Comparison of ENCODE assay signal across 11 mouse cellular contexts in genomic region chr12:5319359-5319973, GRCm38 (mm10). TPM values are rescaled to one million over a fixed set of nuclear protein-coding genes. Genes with fewer than 3 reads are reported as not detected.
DNase-seq lines count a peak whose midpoint lies in the region; ATAC-seq and TF ChIP-seq lines count a peak whose summit lies in the region.
"Had no signal": no experiment of that assay in that cellular context is flagged by ENCODE, and none has a peak within 500 bp of the region (broad histone marks: within the 10 kb centered on the region; RNA-seq: fewer than 3 reads in every experiment).

No protein-coding gene starts in this region.

- TF ChIP-seq CTCF in kidney, adult 2 months (conservative IDR thresholded peaks at IDR 0.05; ENCODE audit: insufficient read depth, insufficient read length, low read depth, low read length): no peak
- TF ChIP-seq CTCF in brain, embryonic 14.5 days (IDR thresholded peaks at IDR 0.05; ENCODE audit: borderline replicate concordance, extremely low read depth, insufficient read depth, insufficient read length): no peak
- TF ChIP-seq CTCF in hindbrain, postnatal 0 days (IDR thresholded peaks at IDR 0.05; ENCODE audit: low read depth): no peak

- no peaks in the 10 kb centered on the region for H3K9me3 ChIP-seq in kidney, embryonic 15.5 days (replicated peaks)
- H3K9me3 ChIP-seq in hindbrain, postnatal 0 days (ENCODE audit: low read length): no peaks in the 10 kb centered on the region

- WGBS in kidney, embryonic 15.5 days: 17% methylated on average over 12 of the region's 12 CpGs
- 38% methylated on average over 12 of the region's 12 CpGs for WGBS in kidney, adult 2 months
- WGBS in hindbrain, postnatal 0 days: 26% methylated on average over 12 of the region's 12 CpGs

- no peak for DNase-seq in kidney, adult 2 months
- DNase-seq in brain, embryonic 14.5 days (ENCODE audit: low read depth): peak; percentile 60
- DNase-seq in embryo, embryonic 11 days: peak; percentile 70
- peak; percentile 16 for DNase-seq in hindbrain, postnatal 0 days (ENCODE audit: low spot score)
- DNase-seq in testis, postnatal 10 days (ENCODE audit: low spot score): no peak
- no peak for DNase-seq in layer of hippocampus, adult 18-20 months (ENCODE audit: low spot score in 2 of 2)
- DNase-seq: adrenal gland, postnatal 10 days; lung, adult 18-20 months had no signal

- H3K27ac ChIP-seq in kidney, embryonic 15.5 days: no peak overlapping the region
- H3K27ac ChIP-seq in kidney, adult 2 months (ENCODE audit: insufficient read depth, low read depth, low read length): no peak overlapping the region
- H3K27ac ChIP-seq in hindbrain, postnatal 0 days: no peak overlapping the region; the same call in 1 of the 2 replicates

- H3K4me1 ChIP-seq in kidney, embryonic 15.5 days: peaks cover 9% of the 10 kb centered on the region
- H3K4me1 ChIP-seq in kidney, adult 2 months (ENCODE audit: control insufficient read depth, insufficient read depth, low read length): no peaks in the 10 kb centered on the region
- H3K4me1 ChIP-seq in hindbrain, postnatal 0 days (ENCODE audit: insufficient read depth, low read length): 0 out of 2 replicates have a peak, but pooled peaks cover 8% of the 10 kb centered on the region

- H3K27me3 ChIP-seq in kidney, embryonic 15.5 days: no peaks in the 10 kb centered on the region
- no peaks in the 10 kb centered on the region for H3K27me3 ChIP-seq in kidney, adult 2 months (replicated peaks; ENCODE audit: control insufficient read depth, insufficient read depth, low read length)
- no peaks in the 10 kb centered on the region for H3K27me3 ChIP-seq in hindbrain, postnatal 0 days (ENCODE audit: insufficient read depth, low read length)

- H3K4me2 ChIP-seq in kidney, embryonic 15.5 days: no peak overlapping the region
- H3K4me2 ChIP-seq in hindbrain, postnatal 0 days (ENCODE audit: low read depth, low read length): no peak overlapping the region
- H3K4me2 ChIP-seq: heart, embryonic 11.5 days had no signal

- TF ChIP-seq POLR2A in kidney, adult 2 months (IDR thresholded peaks at IDR 0.05; ENCODE audit: low read depth, low read length): no peak
- no peak for TF ChIP-seq POLR2A in brain, embryonic 14.5 days (IDR thresholded peaks at IDR 0.05; ENCODE audit: borderline replicate concordance, extremely low read depth, insufficient read depth, insufficient read length, poor library complexity, severe bottlenecking)

- no peak overlapping the region for H3K9ac ChIP-seq in kidney, embryonic 15.5 days
- no peak overlapping the region for H3K9ac ChIP-seq in hindbrain, postnatal 0 days (replicated peaks; ENCODE audit: low read length)

- H3K36me3 ChIP-seq in kidney, embryonic 15.5 days: no peaks in the 10 kb centered on the region
- no peaks in the 10 kb centered on the region for H3K36me3 ChIP-seq in kidney, adult 2 months (ENCODE audit: control insufficient read depth, insufficient read depth, low read length)
- no peaks in the 10 kb centered on the region for H3K36me3 ChIP-seq in hindbrain, postnatal 0 days (ENCODE audit: insufficient read depth, low read length)

- ATAC-seq in kidney, embryonic 15.5 days (replicated peaks; ENCODE audit: low FRiP score): peak; percentile 77
- no peak; the same call in 1 of the 2 replicates for ATAC-seq in hindbrain, postnatal 0 days

- no peak overlapping the region for H3K4me3 ChIP-seq in kidney, embryonic 15.5 days (replicated peaks)
- H3K4me3 ChIP-seq in kidney, adult 2 months (ENCODE audit: insufficient read depth, low read depth, low read length): no peak overlapping the region
- no peak overlapping the region for H3K4me3 ChIP-seq in hindbrain, postnatal 0 days (ENCODE audit: low read length)

RNA-seq across cellular contexts. Expression of gene Klhl29, which starts 56.0 kb away (rescaled TPM):
- 0.64 and 0.80 TPM in 2 replicates for polyA plus RNA-seq in kidney, embryonic 15.5 days (2015; fragmentation: Nextera tagmentation; extraction: Ambion mirVana)
- 2.4 and 3.1 TPM in 2 replicates for polyA plus RNA-seq in kidney, adult 2 months (2012; rRNA removed)
- 35.0 and 36.1 TPM in 2 replicates for polyA plus RNA-seq in brain, embryonic 14.5 days (2012; rRNA removed)
- 11.2 and 16.7 TPM in 2 replicates for total RNA-seq in hindbrain, postnatal 0 days (2014; rRNA removed)
- 2.8 and 3.0 TPM in 2 replicates for polyA plus RNA-seq in hindbrain, postnatal 0 days (2015; fragmentation: Nextera tagmentation; extraction: Ambion mirVana)
- total RNA-seq in layer of hippocampus, adult 18-20 months (2021): 10 to 100 TPM; 40.8 to 44.5 TPM
- total RNA-seq: megakaryocyte-erythroid progenitor cell, adult 5-6 weeks had no signal

Comparison
In these comparisons a context has a peak if more than half of its experiments do, and no peak if none do; other contexts are left out.
1. DNase-seq: peak in brain, embryonic 14.5 days (single experiment), embryo, embryonic 11 days (single experiment) and hindbrain, postnatal 0 days (single experiment); none in kidney, adult 2 months (single experiment), testis, postnatal 10 days (single experiment) and layer of hippocampus, adult 18-20 months (0 of 2).